Mouse (Mus musculus): ENCODE results near the gene Cd52. TPM values are rescaled to one million over a fixed set of nuclear protein-coding genes. Genes with fewer than 3 reads are reported as not detected.

Cd52 gene
- polyA plus RNA-seq, 1 experiment, result 2.0 TPM

DNA sequence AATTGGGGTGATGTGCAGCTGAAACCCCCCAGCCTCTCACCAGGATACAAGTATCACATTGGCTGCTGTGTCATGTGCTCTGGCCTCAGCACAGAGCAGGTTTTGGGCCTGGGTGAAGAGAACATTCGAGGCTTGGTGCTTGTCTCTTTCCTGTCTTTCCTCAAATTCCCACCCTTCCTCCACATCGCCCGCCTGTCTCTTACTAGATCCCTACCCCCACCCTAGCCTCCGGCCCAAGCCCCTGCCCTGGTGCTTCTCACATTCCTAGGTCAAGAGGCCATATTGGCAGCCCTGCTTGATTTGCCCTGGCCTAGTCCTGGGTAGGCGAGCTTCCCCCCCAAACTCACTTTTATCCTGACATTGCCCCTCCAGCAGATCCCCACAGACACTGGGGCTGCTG is 24.2 kb upstream of the Cd52 start:
- no peak for TF ChIP-seq CTCF (IDR thresholded peaks at IDR 0.05; ENCODE audit: control insufficient read depth, insufficient read depth, insufficient replicate concordance, low read depth, low read length)
- TF ChIP-seq POLR2A (IDR thresholded peaks at IDR 0.05; ENCODE audit: control insufficient read depth, low read depth, low read length), result no peak
- H3K4me1 ChIP-seq (ENCODE audit: control insufficient read depth, insufficient read depth, low read length), result no peaks in the 10 kb centered on the region; the same call in none of the 2 replicates
- H3K4me3 ChIP-seq (ENCODE audit: control insufficient read depth, low read depth, low read length), result no peak overlapping the region
- H3K27me3 ChIP-seq (ENCODE audit: control insufficient read depth, insufficient read depth, low read length), result no peaks in the 10 kb centered on the region
- no peak overlapping the region for H3K27ac ChIP-seq (ENCODE audit: control insufficient read depth, insufficient read depth, low read depth, low read length)
- H3K36me3 ChIP-seq (ENCODE audit: control insufficient read depth, insufficient read depth, low read length), result no peaks in the 10 kb centered on the region

- H3K27ac ChIP-seq (ENCODE audit: control insufficient read depth, insufficient read depth, low read depth, low read length), result no peak overlapping the region
These were observed 23.4 kb upstream of the Cd52 start for GRCm38 (mm10) chr4:134118126-134118800.

GRCm38 (mm10) chr4:134117012-134117411 is 22.1 kb upstream of the Cd52 start:
- no peak overlapping the region for H3K27ac ChIP-seq (ENCODE audit: control insufficient read depth, insufficient read depth, low read depth, low read length)

More at GRCm38 (mm10) chr4:134118126-134118800, 23.4 kb upstream of the Cd52 start:
- Histone ChIP-seq H3K4me1 (ENCODE audit: control insufficient read depth, insufficient read depth, low read length) (peaks cover 3% of the 10 kb centered on the region), H3K27me3 (ENCODE audit: control insufficient read depth, insufficient read depth, low read length) (no peaks in the 10 kb centered on the region), H3K4me3 (ENCODE audit: control insufficient read depth, low read depth, low read length) (no peak overlapping the region), H3K36me3 (ENCODE audit: control insufficient read depth, insufficient read depth, low read length) (no peaks in the 10 kb centered on the region)
- TF ChIP-seq CTCF (IDR thresholded peaks at IDR 0.05; ENCODE audit: control insufficient read depth, insufficient read depth, insufficient replicate concordance, low read depth, low read length), result no peak
- TF ChIP-seq POLR2A (IDR thresholded peaks at IDR 0.05; ENCODE audit: control insufficient read depth, low read depth, low read length), result no peak

GRCm38 (mm10) chr4:134116501-134116900 is 21.6 kb upstream of the Cd52 start:
- Histone ChIP-seq H3K27me3 (ENCODE audit: control insufficient read depth, insufficient read depth, low read length) (no peaks in the 10 kb centered on the region), H3K4me3 (ENCODE audit: control insufficient read depth, low read depth, low read length) (no peak overlapping the region), H3K36me3 (ENCODE audit: control insufficient read depth, insufficient read depth, low read length) (no peaks in the 10 kb centered on the region), H3K4me1 (ENCODE audit: control insufficient read depth, insufficient read depth, low read length) (peaks cover 6% of the 10 kb centered on the region), H3K27ac (ENCODE audit: control insufficient read depth, insufficient read depth, low read depth, low read length) (no peak overlapping the region)
- TF ChIP-seq POLR2A (IDR thresholded peaks at IDR 0.05; ENCODE audit: control insufficient read depth, low read depth, low read length) (no peak), CTCF (IDR thresholded peaks at IDR 0.05; ENCODE audit: control insufficient read depth, insufficient read depth, insufficient replicate concordance, low read depth, low read length) (no peak)

More at GRCm38 (mm10) chr4:134117012-134117411, 22.1 kb upstream of the Cd52 start:
- H3K36me3 ChIP-seq (ENCODE audit: control insufficient read depth, insufficient read depth, low read length), result no peaks in the 10 kb centered on the region
- no peaks in the 10 kb centered on the region for H3K27me3 ChIP-seq (ENCODE audit: control insufficient read depth, insufficient read depth, low read length)
- no peak for TF ChIP-seq CTCF (IDR thresholded peaks at IDR 0.05; ENCODE audit: control insufficient read depth, insufficient read depth, insufficient replicate concordance, low read depth, low read length)
- no peak for TF ChIP-seq POLR2A (IDR thresholded peaks at IDR 0.05; ENCODE audit: control insufficient read depth, low read depth, low read length)
- H3K4me3 ChIP-seq (ENCODE audit: control insufficient read depth, low read depth, low read length), result no peak overlapping the region
- peaks cover 6% of the 10 kb centered on the region for H3K4me1 ChIP-seq (ENCODE audit: control insufficient read depth, insufficient read depth, low read length)

DNA sequence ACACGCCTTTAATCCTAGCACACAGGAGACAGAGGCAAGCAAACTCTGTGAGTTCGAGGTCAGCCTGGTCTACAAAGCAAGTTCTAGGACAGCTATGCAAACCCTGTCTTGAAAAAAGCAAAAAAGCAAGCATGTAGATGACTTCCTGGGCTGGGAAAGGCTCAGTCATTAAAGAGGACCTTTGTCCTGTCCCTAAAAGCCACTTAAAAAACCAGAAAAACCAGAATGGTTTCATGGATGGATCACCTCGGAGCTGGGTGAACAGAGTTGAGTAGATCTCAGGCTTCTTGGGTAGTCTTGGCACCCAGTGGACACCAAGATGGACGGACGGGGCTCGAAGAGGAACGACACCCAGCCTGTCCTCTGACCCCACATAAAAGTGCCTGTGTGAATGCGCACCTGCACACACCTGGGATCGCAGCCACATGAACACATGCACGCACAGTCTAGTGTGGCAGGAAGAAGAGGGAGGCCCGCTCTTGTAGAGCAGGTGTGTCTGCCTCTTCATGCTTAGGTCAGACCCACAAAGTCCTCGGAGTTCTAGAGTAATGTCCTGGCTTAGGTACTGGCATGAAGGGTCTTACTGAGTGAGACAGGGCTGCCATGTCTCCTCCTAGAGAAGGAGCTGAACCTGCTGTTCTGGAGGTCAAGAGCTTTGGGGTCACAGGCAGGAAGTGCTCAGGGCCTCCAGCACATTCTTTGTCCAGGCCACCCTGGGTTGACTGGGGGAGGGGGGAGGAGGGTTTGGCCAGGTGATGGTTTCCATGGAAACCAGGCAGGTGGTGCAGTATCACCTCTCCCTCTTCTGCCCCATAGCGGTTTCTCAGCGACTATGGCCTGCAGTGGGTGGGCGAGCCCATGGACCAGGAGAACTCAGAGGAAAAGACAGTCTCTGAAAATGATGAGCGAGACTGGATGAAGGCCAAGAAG is 20.6 kb upstream of the Cd52 start:
- no peak overlapping the region for H3K4me3 ChIP-seq (ENCODE audit: control insufficient read depth, low read depth, low read length)
- no peaks in the 10 kb centered on the region for H3K36me3 ChIP-seq (ENCODE audit: control insufficient read depth, insufficient read depth, low read length)
- TF ChIP-seq POLR2A (IDR thresholded peaks at IDR 0.05; ENCODE audit: control insufficient read depth, low read depth, low read length) (no peak), CTCF (IDR thresholded peaks at IDR 0.05; ENCODE audit: control insufficient read depth, insufficient read depth, insufficient replicate concordance, low read depth, low read length) (no peak)
- H3K27ac ChIP-seq (ENCODE audit: control insufficient read depth, insufficient read depth, low read depth, low read length), result no peak overlapping the region
- H3K27me3 ChIP-seq (ENCODE audit: control insufficient read depth, insufficient read depth, low read length), result no peaks in the 10 kb centered on the region
- peaks cover 6% of the 10 kb centered on the region for H3K4me1 ChIP-seq (ENCODE audit: control insufficient read depth, insufficient read depth, low read length)

DNA sequence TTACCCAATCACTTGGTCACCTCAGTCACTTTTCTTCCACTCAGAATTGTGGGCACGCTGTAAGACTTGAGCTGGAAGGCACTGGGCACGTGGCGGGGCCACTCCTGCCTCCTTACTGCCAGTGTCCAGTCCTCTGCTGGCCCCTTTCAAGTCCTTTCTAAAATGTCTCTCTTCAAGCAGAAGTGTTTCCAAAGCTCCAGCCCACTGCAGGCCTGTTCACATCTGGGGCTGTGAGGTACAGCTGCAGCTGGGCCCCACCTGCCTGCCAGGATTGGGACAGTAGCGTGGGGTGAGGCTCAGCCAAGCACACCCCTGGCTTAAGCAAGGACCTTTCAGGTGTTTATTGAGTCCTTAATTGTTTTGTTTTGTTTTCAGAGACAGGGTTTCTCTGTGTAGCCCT is 19.2 kb upstream of the Cd52 start:
- H3K4me1 ChIP-seq (ENCODE audit: control insufficient read depth, insufficient read depth, low read length), result peaks cover 6% of the 10 kb centered on the region
- TF ChIP-seq CTCF (IDR thresholded peaks at IDR 0.05; ENCODE audit: control insufficient read depth, insufficient read depth, insufficient replicate concordance, low read depth, low read length) (no peak), POLR2A (IDR thresholded peaks at IDR 0.05; ENCODE audit: control insufficient read depth, low read depth, low read length) (no peak)
- no peaks in the 10 kb centered on the region for H3K27me3 ChIP-seq (ENCODE audit: control insufficient read depth, insufficient read depth, low read length)
- no peaks in the 10 kb centered on the region; the same call in 1 of the 2 replicates for H3K36me3 ChIP-seq (ENCODE audit: control insufficient read depth, insufficient read depth, low read length)
- no peak overlapping the region for H3K27ac ChIP-seq (ENCODE audit: control insufficient read depth, insufficient read depth, low read depth, low read length)
- H3K4me3 ChIP-seq (ENCODE audit: control insufficient read depth, low read depth, low read length), result no peak overlapping the region

DNA sequence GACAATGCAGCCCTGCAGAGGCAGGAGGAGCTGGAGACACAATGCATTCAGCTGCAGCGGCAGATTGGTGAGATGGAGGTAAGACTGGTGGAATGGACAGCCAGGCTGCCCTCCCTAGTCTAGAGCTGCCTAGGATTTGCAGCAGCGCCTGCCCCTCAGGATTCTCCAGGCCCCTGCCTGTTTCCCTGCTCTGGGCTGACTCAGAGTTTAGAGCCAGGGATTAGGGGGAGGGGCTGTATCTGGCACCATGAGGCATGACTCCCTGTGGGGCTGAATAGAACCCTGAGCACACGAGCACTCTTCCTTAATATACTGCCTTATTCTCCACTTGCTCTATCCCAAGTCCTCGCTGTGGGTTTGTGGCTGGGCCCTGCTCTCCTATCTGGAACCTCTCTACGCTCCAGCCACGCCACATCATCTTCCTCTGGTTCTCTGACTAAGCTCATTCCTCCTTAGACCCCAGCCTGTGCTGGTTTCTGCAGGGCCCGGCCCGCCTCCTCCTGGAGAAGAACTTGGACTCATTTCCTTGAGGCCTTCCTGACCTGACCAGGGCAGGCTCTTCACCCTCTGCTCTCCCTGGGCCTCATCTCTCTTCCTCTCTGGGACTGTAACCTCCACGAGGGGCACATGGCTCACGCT is 18.6 kb upstream of the Cd52 start:
- 0 out of 2 replicates have a peak, but pooled peaks have one; percentile 5 for TF ChIP-seq POLR2A (IDR thresholded peaks at IDR 0.05; ENCODE audit: control insufficient read depth, low read depth, low read length)
- TF ChIP-seq CTCF (IDR thresholded peaks at IDR 0.05; ENCODE audit: control insufficient read depth, insufficient read depth, insufficient replicate concordance, low read depth, low read length), result no peak
- H3K4me1 ChIP-seq (ENCODE audit: control insufficient read depth, insufficient read depth, low read length), result peaks cover 6% of the 10 kb centered on the region
- no peak overlapping the region for H3K27ac ChIP-seq (ENCODE audit: control insufficient read depth, insufficient read depth, low read depth, low read length)
- H3K4me3 ChIP-seq (ENCODE audit: control insufficient read depth, low read depth, low read length), result no peak overlapping the region
- H3K27me3 ChIP-seq (ENCODE audit: control insufficient read depth, insufficient read depth, low read length), result no peaks in the 10 kb centered on the region
- no peaks in the 10 kb centered on the region; the same call in 1 of the 2 replicates for H3K36me3 ChIP-seq (ENCODE audit: control insufficient read depth, insufficient read depth, low read length)
